In genomic region chr11:88197153-88197576, GRCm38 (mm10) we compare ENCODE assay signal across 8 mouse cellular contexts. TPM values are rescaled to one million over a fixed set of nuclear protein-coding genes. Genes with fewer than 3 reads are reported as not detected.
DNase-seq lines count a peak whose midpoint lies in the region; ATAC-seq and TF ChIP-seq lines count a peak whose summit lies in the region.

No protein-coding gene starts in this region.

- no peak overlapping the region for H3K9ac ChIP-seq in hindbrain, embryonic 14.5 days

- peaks cover 14% of the 10 kb centered on the region; the same call in 1 of the 2 replicates for H3K4me1 ChIP-seq in hindbrain, embryonic 14.5 days (replicated peaks; ENCODE audit: control insufficient read depth, insufficient read depth, low read length)
- peaks cover 4% of the 10 kb centered on the region; the same call in 1 of the 2 replicates for H3K4me1 ChIP-seq in lung, adult 2 months (ENCODE audit: control insufficient read depth, insufficient read depth, low read length)

- H3K4me3 ChIP-seq in hindbrain, embryonic 14.5 days (replicated peaks; ENCODE audit: low read length) = no peak overlapping the region
- H3K4me3 ChIP-seq in lung, adult 2 months (replicated peaks; ENCODE audit: extremely low read depth, low read depth, low read length) = no peak overlapping the region

- H3K36me3 ChIP-seq in hindbrain, embryonic 14.5 days (replicated peaks; ENCODE audit: control insufficient read depth, insufficient read depth) = no peaks in the 10 kb centered on the region

- no peak for TF ChIP-seq POLR2A in lung, adult 2 months (IDR thresholded peaks at IDR 0.05; ENCODE audit: borderline replicate concordance, extremely low read depth, low read depth, low read length)

- ATAC-seq in hindbrain, embryonic 14.5 days (ENCODE audit: low FRiP score) = no peak

- TF ChIP-seq CTCF in lung, adult 2 months (IDR thresholded peaks at IDR 0.05; ENCODE audit: insufficient read depth, low read length) = no peak

- 7% methylated on average over 2 of the region's 2 CpGs for WGBS in hindbrain, embryonic 14.5 days
- WGBS in lung, adult 2 months = 1% methylated on average over 2 of the region's 2 CpGs

- H3K27me3 ChIP-seq in hindbrain, embryonic 14.5 days (ENCODE audit: control insufficient read depth, insufficient read depth, low read length) = peaks cover 23% of the 10 kb centered on the region

- H3K9me3 ChIP-seq in hindbrain, embryonic 14.5 days (ENCODE audit: control insufficient read depth, low read length) = no peaks in the 10 kb centered on the region

- DNase-seq in gastrocnemius, adult 18-20 months (ENCODE audit: low spot score) = peak; percentile 62
- no peak for DNase-seq in gastrocnemius, postnatal 36 days
- DNase-seq in thymus, postnatal 4 days = peak; percentile 35
- no peak for DNase-seq in thymus, adult 18-20 months
- peak; percentile 75 for DNase-seq in embryo, embryonic 10 days (ENCODE audit: low spot score)
- peak; percentile 80 for DNase-seq in hindbrain, embryonic 14.5 days (ENCODE audit: low spot score)
- peak; percentile 32 for DNase-seq in lung, adult 2 months
- peak; percentile 93 for DNase-seq in retina, postnatal 1 day

- no peak overlapping the region for H3K27ac ChIP-seq in hindbrain, embryonic 14.5 days

- intact Hi-C loops in gastrocnemius, postnatal 36 days (cut with DNase I) = loop anchor here (2.0 kb wide), 1 partner anchor 138 kb away; no protein-coding TSS in a partner anchor

- H3K4me2 ChIP-seq in hindbrain, embryonic 14.5 days (replicated peaks) = no peak overlapping the region

RNA-seq across cellular contexts. Expression of gene Mrps23, which starts 7.0 kb away (rescaled TPM):
- 100 to 1,000 TPM; 147 to 169 TPM for total RNA-seq in gastrocnemius, adult 18-20 months (2021)
- total RNA-seq in gastrocnemius, postnatal 36 days (2021) = 100 to 1,000 TPM; 123 to 140 TPM
- 67.8 and 68.7 TPM in 2 replicates for polyA plus RNA-seq in hindbrain, embryonic 14.5 days (2014; fragmentation: Nextera tagmentation; extraction: Ambion mirVana)
- 23.3 and 39.0 TPM in 2 replicates for polyA plus RNA-seq in lung, adult 2 months (2012; rRNA removed)

Comparison
In these comparisons a context has a peak if more than half of its experiments do, and no peak if none do; other contexts are left out.
1. DNase-seq: peak in gastrocnemius, adult 18-20 months (single experiment), thymus, postnatal 4 days (single experiment), embryo, embryonic 10 days (single experiment), hindbrain, embryonic 14.5 days (single experiment), lung, adult 2 months (single experiment) and retina, postnatal 1 day (single experiment); none in gastrocnemius, postnatal 36 days (0 of 2) and thymus, adult 18-20 months (0 of 2).